Mouse (Mus musculus): ENCODE results near the gene Slc22a14.

DNA sequence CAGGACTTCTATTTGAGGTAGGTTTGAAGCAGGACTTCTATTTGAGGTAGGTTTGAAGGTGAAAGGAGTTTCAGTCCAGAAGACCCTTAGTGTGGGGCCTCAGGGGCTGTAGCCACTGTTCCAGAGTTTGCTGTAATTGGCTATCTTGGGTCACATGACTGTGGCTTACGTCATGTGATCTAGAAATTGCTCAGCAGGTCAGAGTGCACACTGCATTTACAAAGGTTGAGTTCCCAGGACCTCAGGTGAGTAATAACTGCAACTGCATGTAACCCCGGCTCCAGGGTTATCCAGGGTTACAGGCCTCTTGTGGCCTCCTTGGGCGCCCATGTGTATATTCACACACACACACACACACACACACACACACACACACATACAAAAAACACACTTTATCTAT is 3.0 kb upstream of the Slc22a14 start:
- TF ChIP-seq MAFK (IDR thresholded peaks at IDR 0.05; ENCODE audit: insufficient read depth, low read depth, low read length) = no peak
- TF ChIP-seq ZC3H11A (IDR thresholded peaks at IDR 0.05; ENCODE audit: borderline replicate concordance, low read depth, low read length) = no peak
- no peak for TF ChIP-seq CHD2 (IDR thresholded peaks at IDR 0.05; ENCODE audit: low read depth, low read length)
- TF ChIP-seq HCFC1 (IDR thresholded peaks at IDR 0.05; ENCODE audit: borderline replicate concordance, insufficient read depth, low read length) = no peak
